Mouse (Mus musculus) heart, postnatal 10 days (tissue): ENCODE data around the gene C130060K24Rik. TPM values are rescaled to one million over a fixed set of nuclear protein-coding genes. Genes with fewer than 3 reads are reported as not detected.

Experiments
- DNase-seq, 2 experiments: peaks; one replicate each; pipeline ENCODE4 v3.0.0; 2021
- intact Hi-C: fragments of 180-260 bp; cut with DNase I; formaldehyde crosslinking; loops from one replicate; pipeline ENCODE4 v1.15.1; 2025
- total RNA-seq, 2 experiments: library from RNA; stranded (reverse); gene quantifications; 2 replicates each; pipeline ENCODE4 v1.2.3; 2021

Gene C130060K24Rik
- not detected for total RNA-seq

- intact Hi-C loops, result no loop called here
- peak in 1 of 2 experiments; percentile 3 for DNase-seq
Observed at GRCm38 (mm10) chr6:65380918-65381772, at the start of gene C130060K24Rik. C130060K24Rik (plus strand) TSS chr6:65381105.

DNA sequence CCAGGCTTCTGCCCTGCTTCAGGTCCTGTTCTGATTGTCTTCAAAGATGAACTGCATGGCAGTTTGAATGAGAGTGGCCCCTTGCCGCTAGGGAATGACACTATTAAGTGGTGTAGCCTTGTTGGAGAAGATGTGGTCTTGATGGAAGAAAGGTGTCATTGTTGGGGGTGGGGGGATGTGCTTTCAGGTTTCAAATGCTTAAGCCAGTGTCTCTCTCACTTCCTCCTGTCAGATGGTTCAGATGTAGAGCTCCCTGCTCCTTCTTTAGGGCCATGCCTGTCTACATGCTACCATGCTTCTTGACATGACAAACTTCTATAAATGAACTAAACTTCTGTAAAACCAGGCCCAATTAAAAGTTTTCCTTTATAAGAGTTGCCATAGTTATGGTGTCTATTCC, 46.7 kb upstream of the C130060K24Rik start:
- intact Hi-C loops, result no loop called here
- DNase-seq, result no peak

DNA sequence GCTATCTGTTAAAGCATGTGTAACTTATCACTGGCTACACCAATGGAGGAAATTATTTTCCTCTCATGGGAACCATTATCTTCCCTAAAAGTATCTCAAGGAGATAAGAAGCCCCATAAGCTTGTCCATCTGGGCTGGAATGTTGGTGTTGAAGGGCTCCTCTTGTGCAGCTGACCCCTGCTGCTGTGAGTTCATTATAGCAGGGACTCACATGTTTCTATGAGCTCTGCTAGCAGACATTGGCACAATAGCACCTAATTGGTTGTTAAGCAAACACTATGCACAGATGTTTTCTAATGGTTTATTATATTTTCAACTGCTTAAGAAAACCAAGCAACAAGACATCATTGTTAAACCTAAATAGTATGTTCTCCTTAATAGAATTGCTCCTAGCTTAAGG, 41.5 kb upstream of the C130060K24Rik start:
- DNase-seq, result no peak
- intact Hi-C loops, result no loop called here

DNA sequence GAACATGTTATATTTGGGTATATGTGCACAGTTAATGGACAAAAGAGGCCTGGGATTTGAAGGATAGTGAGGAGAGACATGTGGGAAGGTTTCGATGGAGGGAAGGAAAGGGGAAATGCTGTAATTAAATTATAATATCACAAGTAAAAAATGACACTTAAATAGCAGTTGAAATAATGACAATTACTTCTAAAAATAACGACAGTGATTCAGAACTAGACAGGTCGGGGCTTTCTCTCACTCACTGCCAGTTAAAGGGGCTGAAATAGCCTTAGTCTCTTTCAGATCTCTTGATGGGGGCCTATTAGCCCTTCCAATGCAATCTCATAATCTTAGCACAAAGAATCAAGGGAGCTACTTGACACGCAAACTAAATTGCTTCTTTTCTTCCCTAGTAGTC, 39.5 kb upstream of the C130060K24Rik start:
- intact Hi-C loops, result no loop called here
- DNase-seq, result no peak

GRCm38 (mm10) chr6:65347736-65348135, 33.2 kb upstream of the C130060K24Rik start:
- intact Hi-C loops, result no loop called here
- DNase-seq, result no peak

GRCm38 (mm10) chr6:65348255-65348654, 32.6 kb upstream of the C130060K24Rik start:
- DNase-seq, result no peak
- intact Hi-C loops, result no loop called here

DNA sequence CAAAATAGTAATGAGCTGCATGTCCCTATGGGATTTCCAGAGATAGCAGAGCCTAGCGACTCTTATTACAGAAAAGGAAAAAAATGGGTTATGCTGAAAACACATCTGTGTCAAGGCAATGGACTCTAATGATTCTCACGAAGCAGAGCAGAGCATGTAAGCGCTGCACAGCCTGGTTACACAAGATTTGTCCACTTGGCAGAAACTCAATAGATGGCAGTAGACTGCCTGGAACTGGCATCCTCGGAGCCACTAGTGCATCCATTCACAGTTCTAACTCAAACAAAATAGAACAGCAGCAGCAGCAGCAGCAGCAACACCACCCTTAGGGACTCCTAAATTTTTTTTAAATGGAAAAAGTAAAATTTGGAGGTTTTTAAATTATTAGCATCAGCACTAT, 29.3 kb upstream of the C130060K24Rik start:
- DNase-seq, result no peak
- intact Hi-C loops, result no loop called here

DNA sequence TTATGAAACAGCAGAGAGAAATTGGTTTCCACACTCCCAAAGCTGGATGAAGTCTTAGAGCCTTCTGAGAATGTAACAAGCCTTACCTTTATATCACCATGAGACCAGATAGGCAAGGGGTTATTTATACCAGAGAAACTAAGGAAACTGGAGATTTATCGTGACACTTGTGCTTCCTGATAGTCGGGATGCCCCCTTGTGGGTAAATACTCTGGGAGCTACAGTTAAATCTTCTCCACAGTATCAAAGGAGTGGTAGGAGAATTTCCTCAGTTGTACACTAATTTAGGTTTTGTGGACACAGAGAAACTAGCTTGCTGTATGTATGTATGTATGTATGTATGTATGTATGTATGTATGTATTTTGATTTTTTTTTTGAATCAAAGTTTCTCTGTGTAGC, 5.0 kb upstream of the C130060K24Rik start:
- DNase-seq, result no peak
- intact Hi-C loops, result no loop called here

DNA sequence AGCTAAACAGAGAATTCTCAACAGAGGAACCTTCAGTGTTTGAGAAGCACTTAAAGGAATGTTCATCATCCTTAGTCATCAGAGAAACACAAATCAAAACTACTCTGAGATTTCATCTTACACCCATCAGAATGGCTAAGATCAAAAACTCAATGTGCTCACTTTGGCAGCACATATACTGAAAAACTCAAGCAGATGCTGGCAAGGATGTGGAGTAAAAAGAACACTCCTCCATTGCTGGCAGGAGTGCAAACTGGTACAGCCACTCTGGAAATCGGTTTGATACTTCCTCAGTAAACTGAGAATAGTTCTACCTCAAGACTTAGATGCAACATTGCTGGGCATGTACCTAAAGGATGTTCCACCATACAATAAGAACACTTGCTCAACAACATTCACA, 41.0 kb downstream of the C130060K24Rik start:
- intact Hi-C loops, result no loop called here
- DNase-seq, result no peak

GRCm38 (mm10) chr6:65427065-65427464, 46.2 kb downstream of the C130060K24Rik start:
- no peak for DNase-seq
- intact Hi-C loops, result no loop called here

DNA sequence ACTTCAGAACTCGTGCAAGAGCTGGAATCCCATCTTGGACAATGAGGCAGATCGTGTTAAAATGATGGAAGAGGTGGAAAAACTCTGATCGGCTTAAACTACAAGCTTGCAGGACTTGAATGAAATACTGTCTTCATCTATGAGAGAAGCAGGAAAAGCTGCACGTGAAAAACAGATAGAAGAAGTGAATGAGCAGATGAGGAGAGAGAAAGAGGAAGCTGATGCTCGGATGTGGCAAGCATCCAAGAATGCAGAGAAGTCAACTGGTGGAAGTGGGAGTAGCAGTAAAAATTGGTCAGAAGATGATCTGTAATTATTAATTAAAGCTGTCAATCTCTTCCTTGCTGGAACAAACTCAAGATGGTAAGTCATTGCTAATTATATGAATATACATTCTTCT, 52.3 kb downstream of the C130060K24Rik start:
- intact Hi-C loops, result no loop called here
- DNase-seq, result no peak

DNA sequence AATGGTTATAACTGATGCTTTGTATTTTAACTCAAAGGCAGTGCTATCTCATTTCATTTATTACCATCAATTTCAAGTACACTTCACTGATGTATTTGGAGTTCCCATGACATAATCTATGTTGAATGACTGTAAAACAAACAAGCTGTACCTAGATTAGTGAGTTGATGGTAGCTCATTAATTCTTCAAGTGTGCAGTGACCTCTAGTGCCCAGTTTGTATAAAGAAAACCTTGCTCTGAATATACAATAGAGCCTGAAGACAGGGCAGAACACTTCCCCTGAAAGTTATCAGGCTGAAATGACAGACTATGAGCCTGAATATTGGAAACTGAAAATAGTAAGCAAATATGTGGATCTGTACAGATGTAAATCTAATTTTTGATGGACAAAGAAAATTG, 72.6 kb downstream of the C130060K24Rik start:
- peak; percentile 37 to 41 for DNase-seq
- intact Hi-C loops, result loop anchor here (1.0 to 10.0 kb wide), 2 partner anchors 327 to 769 kb away; no protein-coding TSS in a partner anchor

- DNase-seq, result no peak
- intact Hi-C loops, result no loop called here
Observed at GRCm38 (mm10) chr6:65465294-65465693, 84.4 kb downstream of the C130060K24Rik start.

DNA sequence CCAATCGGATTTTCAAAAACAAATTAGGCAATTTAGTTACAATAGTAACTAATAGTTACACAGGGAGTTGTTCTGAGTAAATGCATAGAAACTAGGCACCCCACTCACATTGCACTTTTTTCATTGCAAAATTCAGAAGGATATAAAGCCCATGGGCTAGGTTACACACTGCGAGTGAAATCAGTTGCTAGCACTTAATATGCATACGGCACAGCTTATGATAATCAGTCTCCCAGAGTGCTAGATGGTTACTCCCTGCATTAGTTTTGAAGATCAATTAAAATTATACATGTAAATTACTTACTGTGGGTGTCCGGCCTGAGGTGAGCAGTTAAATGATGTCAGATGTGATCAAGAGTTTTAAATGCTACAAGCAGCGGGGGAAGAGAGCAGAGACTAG, 89.4 kb downstream of the C130060K24Rik start:
- DNase-seq, result no peak
- intact Hi-C loops, result no loop called here

DNA sequence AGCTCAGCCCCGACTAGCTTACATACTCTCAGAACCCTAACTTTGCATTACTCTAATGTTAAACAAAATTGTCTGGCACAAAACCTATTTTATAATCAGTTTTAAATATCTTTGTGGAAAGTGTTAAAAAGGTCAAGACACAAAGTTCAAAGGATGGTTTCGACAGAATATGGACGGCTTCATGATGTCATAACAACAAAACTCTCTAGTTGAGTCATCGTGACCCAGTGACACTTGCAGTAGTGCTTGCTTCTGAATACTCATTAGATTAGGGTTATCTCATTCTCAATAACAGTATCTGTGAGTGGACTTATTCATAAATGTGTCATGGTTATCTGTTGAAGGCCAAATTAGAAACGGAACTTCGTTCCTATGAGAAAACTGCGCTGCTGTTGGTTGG, 91.5 kb downstream of the C130060K24Rik start:
- intact Hi-C loops, result no loop called here
- no peak for DNase-seq

DNA sequence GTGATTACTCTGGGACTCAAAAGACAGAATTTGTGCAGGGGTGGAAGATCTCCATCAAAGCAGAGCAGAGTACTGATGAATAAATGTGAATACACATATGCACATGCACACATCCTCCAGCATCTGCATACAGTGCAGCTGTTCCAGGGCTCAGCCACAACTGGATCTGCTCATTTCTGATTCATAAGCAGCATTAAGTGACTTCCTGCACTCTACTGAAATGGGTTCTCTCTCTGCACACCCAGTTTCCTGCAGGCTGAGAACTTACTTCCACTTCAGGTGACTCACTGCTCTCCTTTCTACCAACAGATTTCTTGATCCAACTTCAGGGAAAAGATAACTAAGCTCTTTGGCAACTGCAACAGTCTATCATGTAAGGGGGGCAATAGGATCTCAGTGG, 117.9 kb downstream of the C130060K24Rik start:
- DNase-seq, result no peak
- intact Hi-C loops, result no loop called here

Other genes with a start within 250 kb of the C130060K24Rik start
- 1 to 10 TPM; 1.1 to 1.8 TPM for gene Hpgds, start 236.2 kb upstream of the C130060K24Rik start, total RNA-seq
- 1 to 10 TPM; 1.0 TPM for gene Tnip3, start 144.2 kb downstream of the C130060K24Rik start, total RNA-seq